Mouse (Mus musculus) CH12.LX (cell line): Measurements from ENCODE around the gene Ctnna2. TPM values are rescaled to one million over a fixed set of nuclear protein-coding genes. Genes with fewer than 3 reads are reported as not detected.

Source experiments
- DNase-seq: peaks from one replicate; pipeline ENCODE4 v3.0.0-alpha.2; 2013; ENCODE audit errors: extremely low read depth
- H3K27ac ChIP-seq: 2 replicates; pipeline ENCODE4 v1.5.1; 2012; ENCODE audit warnings: low read depth, mild to moderate bottlenecking, control low read depth, moderate library complexity; ENCODE audit not compliant: insufficient read depth
- H3K27me3 ChIP-seq: replicated peaks from 2 replicates; pipeline ENCODE3; 2012; ENCODE audit warnings: inconsistent platforms
- H3K36me3 ChIP-seq, 2 experiments: replicated peaks in 1 of 2; 2 replicates each; pipeline versions ENCODE3 to v1.6.1; 2012; ENCODE audit warnings: inconsistent platforms in 1 of 2, low read length in 1 of 2, mild to moderate bottlenecking in 1 of 2, mixed read lengths in 1 of 2, moderate library complexity in 1 of 2; ENCODE audit not compliant: control insufficient read depth in 1 of 2, insufficient read depth in 1 of 2
- H3K4me1 ChIP-seq, 2 experiments: 2 replicates each; pipeline ENCODE4 v1.6.1; 2012; ENCODE audit warnings: inconsistent platforms in 1 of 2, moderate library complexity in 1 of 2; ENCODE audit not compliant: insufficient read depth in 2 of 2, control insufficient read depth in 1 of 2
- H3K4me2 ChIP-seq: 2 replicates; pipeline ENCODE4 v1.6.1; 2012; ENCODE audit warnings: low read depth, mild to moderate bottlenecking, control low read depth; ENCODE audit not compliant: poor library complexity, insufficient read depth, severe bottlenecking
- H3K4me3 ChIP-seq, 3 experiments: fragments of 150-350 bp in 1 of 3; sonication (generic) in 1 of 3; replicated peaks in 1 of 3; 2 replicates each; pipeline versions ENCODE3 to v1.5.1; 2011 to 2012; ENCODE audit warnings: low read depth in 2 of 3, low read length in 2 of 3, mild to moderate bottlenecking in 2 of 3, moderate library complexity in 2 of 3, control low read depth in 1 of 3, improper control_type of control experiment in 1 of 3, inconsistent platforms in 1 of 3, mixed read lengths in 1 of 3; ENCODE audit not compliant: poor library complexity in 1 of 3
- H3K79me2 ChIP-seq: replicated peaks from 2 replicates; pipeline ENCODE4 v1.6.1; 2012; ENCODE audit warnings: mild to moderate bottlenecking, moderate library complexity; ENCODE audit not compliant: control insufficient read depth, poor library complexity, insufficient read depth, severe bottlenecking; ENCODE audit errors: extremely low read depth
- H3K9ac ChIP-seq: 2 replicates; pipeline ENCODE4 v1.6.1; 2012; ENCODE audit warnings: low read depth, mild to moderate bottlenecking, control low read depth, moderate library complexity; ENCODE audit not compliant: insufficient read depth
- H3K9me3 ChIP-seq: replicated peaks from 2 replicates; pipeline ENCODE3; 2012; ENCODE audit warnings: low read length, inconsistent platforms, mixed read lengths
- CHD1 ChIP-seq: IDR thresholded peaks from 2 replicates; pipeline ENCODE4 v1.6.1; 2012; ENCODE audit warnings: low read depth, low read length, improper control_type of control experiment, inconsistent platforms
- CHD2 ChIP-seq: IDR thresholded peaks from 2 replicates; pipeline ENCODE4 v1.6.1; 2011; ENCODE audit warnings: low read length, improper control_type of control experiment
- E2F4 ChIP-seq: IDR thresholded peaks from 2 replicates; pipeline ENCODE4 v1.6.1; 2011; ENCODE audit warnings: low read depth, low read length, improper control_type of control experiment; ENCODE audit not compliant: insufficient replicate concordance
- ETS1 ChIP-seq: conservative IDR thresholded peaks from 2 replicates; pipeline ENCODE4 v1.6.1; 2012; ENCODE audit warnings: low read depth, mild to moderate bottlenecking, inconsistent platforms, low read length, improper control_type of control experiment, moderate library complexity
- GABPA ChIP-seq: IDR thresholded peaks from 2 replicates; pipeline ENCODE4 v1.6.1; 2012; ENCODE audit warnings: low read depth, low read length, improper control_type of control experiment, inconsistent platforms; ENCODE audit not compliant: insufficient replicate concordance
- HCFC1 ChIP-seq: IDR thresholded peaks from 2 replicates; pipeline ENCODE4 v1.6.1; 2012; ENCODE audit warnings: low read depth, mild to moderate bottlenecking, inconsistent platforms, low read length, improper control_type of control experiment
- IRF4 ChIP-seq: IDR thresholded peaks from 2 replicates; pipeline ENCODE4 v1.6.1; 2014; ENCODE audit warnings: low read depth, mild to moderate bottlenecking, inconsistent platforms, low read length, improper control_type of control experiment
- JUND ChIP-seq: conservative IDR thresholded peaks from 2 replicates; pipeline ENCODE4 v1.6.1; 2011; ENCODE audit warnings: low read depth, low read length, improper control_type of control experiment
- MAFK ChIP-seq: IDR thresholded peaks from 2 replicates; pipeline ENCODE4 v1.6.1; 2011; ENCODE audit warnings: low read length, improper control_type of control experiment; ENCODE audit not compliant: insufficient replicate concordance
- MAX ChIP-seq: IDR thresholded peaks from 2 replicates; pipeline ENCODE4 v1.6.1; 2011; ENCODE audit warnings: low read length, improper control_type of control experiment
- MAZ ChIP-seq: IDR thresholded peaks from 2 replicates; pipeline ENCODE4 v1.6.1; 2012; ENCODE audit warnings: low read depth, mild to moderate bottlenecking, inconsistent platforms, low read length, improper control_type of control experiment, moderate library complexity
- MEF2A ChIP-seq: IDR thresholded peaks from 2 replicates; pipeline ENCODE4 v1.6.1; 2014; ENCODE audit warnings: low read depth, mild to moderate bottlenecking, inconsistent platforms, low read length, improper control_type of control experiment, borderline replicate concordance
- MXI1 ChIP-seq: IDR thresholded peaks from 2 replicates; pipeline ENCODE4 v1.6.1; 2011; ENCODE audit warnings: mild to moderate bottlenecking, low read depth, low read length, improper control_type of control experiment
- MYC ChIP-seq: IDR thresholded peaks from 2 replicates; pipeline ENCODE4 v1.6.1; 2011; ENCODE audit warnings: low read depth, mild to moderate bottlenecking, improper control_type of control experiment, low read length
- NELFE ChIP-seq: IDR thresholded peaks from 2 replicates; pipeline ENCODE4 v1.6.1; 2011; ENCODE audit warnings: low read depth, low read length, improper control_type of control experiment
- NRF1 ChIP-seq: IDR thresholded peaks from 2 replicates; pipeline ENCODE4 v1.6.1; 2014; ENCODE audit warnings: low read depth, mild to moderate bottlenecking, inconsistent platforms, low read length, improper control_type of control experiment, moderate library complexity
- POLR2A ChIP-seq: IDR thresholded peaks from 2 replicates; pipeline ENCODE4 v1.6.1; 2011; ENCODE audit warnings: low read depth, mild to moderate bottlenecking, improper control_type of control experiment, low read length
- POLR2AphosphoS2 ChIP-seq: IDR thresholded peaks from 2 replicates; pipeline ENCODE4 v1.6.1; 2011; ENCODE audit warnings: low read depth, low read length, improper control_type of control experiment
- RAD21 ChIP-seq: IDR thresholded peaks from 2 replicates; pipeline ENCODE4 v1.6.1; 2011; ENCODE audit warnings: low read depth, mild to moderate bottlenecking, low read length, improper control_type of control experiment, moderate library complexity
- SIN3A ChIP-seq: IDR thresholded peaks from 2 replicates; pipeline ENCODE4 v1.6.1; 2012; ENCODE audit warnings: low read length, improper control_type of control experiment, inconsistent platforms
- SMC3 ChIP-seq: IDR thresholded peaks from 2 replicates; pipeline ENCODE4 v1.6.1; 2011; ENCODE audit warnings: low read depth, low read length, improper control_type of control experiment
- ZMIZ1 ChIP-seq: IDR thresholded peaks from 2 replicates; pipeline ENCODE4 v1.6.1; 2012; ENCODE audit warnings: low read depth, mild to moderate bottlenecking, inconsistent platforms, low read length, improper control_type of control experiment
- dilution Hi-C: fragments of 300-500 bp; cut with MboI; formaldehyde crosslinking; loops from 2 replicates; pipeline ENCODE4 v1.14.3; 2020; ENCODE audit warnings: low sequenced_read_pairs; ENCODE audit not compliant: extremely low pct_unique_long_range_greater_than_20kb, extremely low pct_ligation_motif_present
- in situ Hi-C: fragments of 300-500 bp; cut with MboI; formaldehyde crosslinking; loops from 3 replicates; pipeline ENCODE4 v1.14.3; 2019; ENCODE audit warnings: low sequenced_read_pairs, low pct_ligation_motif_present, low pct_unique_long_range_greater_than_20kb, mixed read lengths
- polyA plus RNA-seq: library from polyadenylated mRNA; unstranded; fragments of >175 nt; gene quantifications from 2 replicates; pipeline ENCODE4 v1.2.1, GENCODE M21; 2012; ENCODE audit warnings: low read depth; ENCODE audit not compliant: insufficient read length
- total RNA-seq, 2 experiments: library from RNA; depleted of rRNA; stranded (reverse); fragments of 300-350 nt in 1 of 2; fragments of >200 nt in 1 of 2; gene quantifications; 2 replicates each; pipeline ENCODE4 v1.2.3; 2012 to 2014

Gene Ctnna2
- total and polyA plus RNA-seq, 3 experiments, result not detected

- TF ChIP-seq MYC (no peak), MAX (no peak), MAZ (no peak), E2F4 (no peak), MXI1 (no peak), JUND (no peak), CHD1 (no peak), NRF1 (no peak), MEF2A (no peak), SMC3 (no peak), SIN3A (no peak), POLR2AphosphoS2 (no peak)
- no peak overlapping the region for H3K4me3 ChIP-seq
- DNase-seq, result no peak
Measured at GRCm38 (mm10) chr6:77098540-77098939, 881.0 kb downstream of the Ctnna2 start.

GRCm38 (mm10) chr6:77075396-77076376 is 903.8 kb downstream of the Ctnna2 start:
- H3K4me1 ChIP-seq, result no peaks in the 10 kb centered on the region
- dilution Hi-C loops, result no loop called here

More at GRCm38 (mm10) chr6:77098540-77098939, 881.0 kb downstream of the Ctnna2 start:
- no peak overlapping the region for H3K9ac ChIP-seq
- H3K79me2 ChIP-seq, result no peaks in the 10 kb centered on the region
- H3K9me3 ChIP-seq, result peaks cover 42% of the 10 kb centered on the region
- H3K4me2 ChIP-seq, result no peak overlapping the region
- dilution Hi-C loops (no loop called here), in situ Hi-C loops (no loop called here)
- no peak overlapping the region for H3K27ac ChIP-seq
- H3K4me1 ChIP-seq, result no peaks in the 10 kb centered on the region
- no peaks in the 10 kb centered on the region for H3K36me3 ChIP-seq
- H3K27me3 ChIP-seq, result no peaks in the 10 kb centered on the region

More at GRCm38 (mm10) chr6:77075396-77076376, 903.8 kb downstream of the Ctnna2 start:
- no peak overlapping the region for H3K4me3 ChIP-seq
- TF ChIP-seq GABPA (no peak), ZMIZ1 (no peak), ETS1 (no peak), NELFE (no peak), IRF4 (no peak), MAFK (no peak), MYC (no peak), HCFC1 (no peak), CHD2 (no peak), RAD21 (no peak), POLR2A (no peak), SIN3A (no peak)
- in situ Hi-C loops, result no loop called here
- no peak overlapping the region for H3K27ac ChIP-seq
- H3K4me2 ChIP-seq, result no peak overlapping the region
- no peaks in the 10 kb centered on the region for H3K27me3 ChIP-seq
- no peak overlapping the region for H3K9ac ChIP-seq
- no peak for DNase-seq
- H3K79me2 ChIP-seq, result no peaks in the 10 kb centered on the region
- no peaks in the 10 kb centered on the region for H3K36me3 ChIP-seq
- peaks cover 49% of the 10 kb centered on the region for H3K9me3 ChIP-seq
